Mouse (Mus musculus) forebrain, embryonic 15.5 days (tissue): Measurements from ENCODE around the gene Isx. TPM values are rescaled to one million over a fixed set of nuclear protein-coding genes. Genes with fewer than 3 reads are reported as not detected.
A peak's percentile ranks its signal among the peaks of the same experiment; 100 is the strongest.

Source experiments
- ATAC-seq: fragments of 200-750 bp; cut with Nextera tagmentation; replicated peaks from 2 replicates; pipeline ENCODE4 v1.8.0; 2017; ENCODE audit warnings: mild to moderate bottlenecking, moderate TSS enrichment, moderate library complexity
- H3K27ac ChIP-seq: fragments of 300-500 bp; sonication (generic); replicated peaks from 2 replicates; pipeline ENCODE4 v1.5.1; 2015; ENCODE audit warnings: mild to moderate bottlenecking, inconsistent platforms
- H3K27me3 ChIP-seq: fragments of 300-500 bp; sonication (generic); 2 replicates; pipeline ENCODE4 v1.6.1; 2015; ENCODE audit warnings: inconsistent platforms
- H3K36me3 ChIP-seq: fragments of 300-500 bp; sonication (generic); 2 replicates; pipeline ENCODE4 v1.6.1; 2015; ENCODE audit warnings: mild to moderate bottlenecking, inconsistent platforms
- H3K4me1 ChIP-seq: fragments of 300-500 bp; sonication (generic); 2 replicates; pipeline ENCODE4 v1.6.1; 2015; ENCODE audit warnings: inconsistent platforms
- H3K4me2 ChIP-seq: fragments of 300-500 bp; sonication (generic); replicated peaks from 2 replicates; pipeline ENCODE4 v1.6.1; 2015; ENCODE audit warnings: mild to moderate bottlenecking, inconsistent platforms
- H3K4me3 ChIP-seq: fragments of 300-500 bp; sonication (generic); 2 replicates; pipeline ENCODE4 v1.5.1; 2015; ENCODE audit warnings: mild to moderate bottlenecking, inconsistent platforms
- H3K9ac ChIP-seq: fragments of 300-500 bp; sonication (generic); replicated peaks from 2 replicates; pipeline ENCODE4 v1.6.1; 2015; ENCODE audit warnings: mild to moderate bottlenecking, inconsistent platforms
- H3K9me3 ChIP-seq: fragments of 300-500 bp; sonication (generic); 2 replicates; pipeline ENCODE4 v1.6.1; 2016; ENCODE audit warnings: inconsistent platforms
- WGBS: fragments of 180-500 bp; shearing (Covaris S2); methylation state at CpG from one replicate; pipeline ENCODE4 v1.1.7; 2015; ENCODE audit warnings: mixed read lengths; 5-methylcytosine and 5-hydroxymethylcytosine counted together
- polyA plus RNA-seq: library from polyadenylated mRNA; unstranded; fragments of >200 nt; fragmentation: Nextera tagmentation; extraction: Ambion mirVana; gene quantifications from 2 replicates; pipeline ENCODE4 v1.2.1, GENCODE M21; 2015

Isx gene
- polyA plus RNA-seq, 1 experiment from 2014 or later = not detected

GRCm38 (mm10) chr8:74862598-74862997 is 10.4 kb upstream of the Isx start:
- 58% methylated on average over 2 of the region's 2 CpGs for WGBS
- Histone ChIP-seq H3K9ac (no peak overlapping the region), H3K9me3 (no peaks in the 10 kb centered on the region), H3K4me2 (no peak overlapping the region), H3K4me3 (no peak overlapping the region), H3K27ac (no peak overlapping the region), H3K27me3 (no peaks in the 10 kb centered on the region), H3K36me3 (no peaks in the 10 kb centered on the region), H3K4me1 (peaks cover 3% of the 10 kb centered on the region; the same call in 1 of the 2 replicates)
- no peak for ATAC-seq

GRCm38 (mm10) chr8:74870346-74870949 is 2.5 kb upstream of the Isx start:
- no peak for ATAC-seq
- 84% methylated on average over 4 of the region's 4 CpGs for WGBS
- no peaks in the 10 kb centered on the region for H3K4me1 ChIP-seq

GRCm38 (mm10) chr8:74871686-74872085 is 1.3 kb upstream of the Isx start:
- WGBS = 60% methylated on average over 4 of the region's 4 CpGs
- Histone ChIP-seq H3K9ac (no peak overlapping the region), H3K9me3 (no peaks in the 10 kb centered on the region), H3K36me3 (no peaks in the 10 kb centered on the region), H3K27ac (no peak overlapping the region), H3K4me1 (no peaks in the 10 kb centered on the region), H3K4me3 (no peak overlapping the region), H3K27me3 (no peaks in the 10 kb centered on the region), H3K4me2 (no peak overlapping the region)
- ATAC-seq = no peak

More at GRCm38 (mm10) chr8:74870346-74870949, 2.5 kb upstream of the Isx start:
- Histone ChIP-seq H3K4me3 (no peak overlapping the region), H3K27ac (no peak overlapping the region), H3K9me3 (no peaks in the 10 kb centered on the region), H3K27me3 (no peaks in the 10 kb centered on the region), H3K9ac (no peak overlapping the region), H3K36me3 (no peaks in the 10 kb centered on the region), H3K4me2 (no peak overlapping the region)

DNA sequence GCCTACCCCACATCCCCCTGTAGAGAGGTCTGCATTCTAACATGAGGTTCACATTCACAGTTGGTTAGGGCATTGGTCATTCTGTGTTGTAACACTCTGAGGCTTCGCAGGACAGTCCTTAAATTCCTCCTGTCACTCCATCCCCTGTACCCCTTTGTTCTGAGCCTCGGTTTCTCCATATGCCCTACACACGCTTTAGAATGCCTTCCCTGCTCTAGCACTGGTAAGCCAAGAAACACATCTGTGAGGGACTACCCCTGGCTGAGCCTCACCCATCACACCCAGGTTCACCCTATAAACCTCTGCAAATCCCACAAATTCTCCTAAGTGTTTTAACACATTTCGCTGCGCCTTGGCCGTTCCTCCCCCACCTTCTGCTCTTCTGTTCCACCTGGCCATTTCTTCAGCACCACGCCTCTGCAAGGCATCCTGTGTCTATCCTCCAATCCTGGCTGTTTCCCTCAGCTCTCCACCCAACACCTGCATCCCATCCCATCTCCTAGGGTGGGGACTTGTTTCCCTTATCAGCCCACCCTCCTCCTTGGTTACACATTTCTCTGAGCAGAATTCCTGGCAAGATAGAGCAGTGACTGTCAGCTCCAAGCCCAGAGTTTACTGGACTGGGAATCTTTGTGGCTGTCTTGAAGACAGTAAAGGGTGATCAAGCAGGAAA is 686 bp upstream of the Isx start:
- no peak for ATAC-seq
- H3K9me3 ChIP-seq = no peaks in the 10 kb centered on the region

GRCm38 (mm10) chr8:74874565-74874964 is 1.6 kb downstream of the Isx start:
- 58% methylated on average over 2 of the region's 2 CpGs for WGBS
- H3K36me3 ChIP-seq = no peaks in the 10 kb centered on the region
- no peaks in the 10 kb centered on the region for H3K4me1 ChIP-seq
- no peak for ATAC-seq
- no peak overlapping the region for H3K4me3 ChIP-seq
- no peak overlapping the region for H3K9ac ChIP-seq
- no peaks in the 10 kb centered on the region for H3K27me3 ChIP-seq
- H3K4me2 ChIP-seq = no peak overlapping the region
- H3K27ac ChIP-seq = no peak overlapping the region
- H3K9me3 ChIP-seq = no peaks in the 10 kb centered on the region

More for the DNA sequence above, 686 bp upstream of the Isx start:
- 95% methylated on average over 7 of the region's 7 CpGs for WGBS
- no peaks in the 10 kb centered on the region for H3K27me3 ChIP-seq
- no peak overlapping the region for H3K4me2 ChIP-seq
- no peak overlapping the region for H3K9ac ChIP-seq
- no peaks in the 10 kb centered on the region for H3K36me3 ChIP-seq
- no peak overlapping the region for H3K27ac ChIP-seq
- H3K4me3 ChIP-seq = no peak overlapping the region
- H3K4me1 ChIP-seq = no peaks in the 10 kb centered on the region

DNA sequence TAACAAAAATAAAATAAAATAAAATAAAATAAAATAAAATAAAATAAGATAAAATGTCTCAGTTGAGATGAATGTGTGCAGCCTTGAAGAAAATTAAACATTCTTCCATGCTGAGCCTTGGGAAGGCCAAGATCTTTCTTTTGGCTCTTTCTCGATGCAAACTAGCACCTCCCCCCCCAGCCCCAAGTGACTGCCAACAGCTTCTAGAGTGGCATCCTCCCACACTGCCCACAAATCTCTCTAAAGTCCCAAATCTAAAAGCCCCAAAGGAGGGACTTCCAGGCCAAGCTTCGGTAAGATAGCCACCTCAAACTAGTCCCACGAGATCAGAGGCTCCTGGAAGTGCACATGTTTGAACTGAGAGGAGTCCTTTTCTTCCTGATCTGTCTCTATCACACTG is 5.7 kb downstream of the Isx start:
- Histone ChIP-seq H3K4me2 (no peak overlapping the region), H3K36me3 (no peaks in the 10 kb centered on the region), H3K4me1 (no peaks in the 10 kb centered on the region), H3K9ac (no peak overlapping the region), H3K27me3 (no peaks in the 10 kb centered on the region), H3K4me3 (no peak overlapping the region), H3K9me3 (no peaks in the 10 kb centered on the region), H3K27ac (no peak overlapping the region)
- WGBS = 81% methylated on average over 3 of the region's 3 CpGs
- no peak for ATAC-seq

GRCm38 (mm10) chr8:74888763-74889162 is 15.8 kb downstream of the Isx start:
- Histone ChIP-seq H3K9me3 (no peaks in the 10 kb centered on the region), H3K4me3 (no peak overlapping the region), H3K27me3 (no peaks in the 10 kb centered on the region), H3K36me3 (no peaks in the 10 kb centered on the region), H3K4me2 (no peak overlapping the region), H3K9ac (no peak overlapping the region), H3K4me1 (no peaks in the 10 kb centered on the region; the same call in 1 of the 2 replicates), H3K27ac (peak overlapping the region; percentile 60)
- WGBS = 53% methylated on average over 1 of the region's 1 CpGs
- peak; percentile 87 for ATAC-seq

DNA sequence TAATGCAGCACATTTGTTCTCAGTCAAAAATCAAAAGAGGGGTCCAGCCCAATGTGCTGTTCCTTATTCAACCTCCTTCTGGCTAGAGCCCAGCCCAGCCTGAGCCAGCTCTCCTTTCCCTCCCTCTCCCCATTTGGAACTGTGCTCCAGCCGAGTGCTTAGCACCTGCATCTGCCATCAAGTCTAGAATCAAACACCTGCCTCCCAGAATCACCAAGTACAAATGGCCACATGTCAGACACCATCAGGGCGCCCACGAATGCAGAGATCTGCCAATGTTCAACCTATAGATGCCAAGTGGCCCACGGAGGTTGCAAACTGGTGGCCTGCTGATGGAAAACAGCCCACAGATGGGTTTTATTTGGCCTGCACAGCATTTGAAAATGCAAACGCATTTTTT is 18.1 kb downstream of the Isx start:
- Histone ChIP-seq H3K36me3 (no peaks in the 10 kb centered on the region), H3K4me3 (no peak overlapping the region), H3K4me2 (no peak overlapping the region), H3K27ac (peak overlapping the region; percentile 58), H3K9me3 (no peaks in the 10 kb centered on the region), H3K27me3 (no peaks in the 10 kb centered on the region), H3K9ac (no peak overlapping the region), H3K4me1 (no peaks in the 10 kb centered on the region; the same call in 1 of the 2 replicates)
- ATAC-seq = peak; percentile 71
- WGBS = 57% methylated on average over 5 of the region's 5 CpGs

- Histone ChIP-seq H3K27ac (no peak overlapping the region), H3K9ac (no peak overlapping the region), H3K9me3 (no peaks in the 10 kb centered on the region), H3K4me3 (no peak overlapping the region), H3K36me3 (no peaks in the 10 kb centered on the region), H3K4me2 (no peak overlapping the region), H3K27me3 (no peaks in the 10 kb centered on the region), H3K4me1 (0 out of 2 replicates have a peak, but pooled peaks cover 3% of the 10 kb centered on the region)
- WGBS = 94% methylated on average over 1 of the region's 1 CpGs
- ATAC-seq = no peak
Measured at GRCm38 (mm10) chr8:74896302-74896701, 23.3 kb downstream of the Isx start.

DNA sequence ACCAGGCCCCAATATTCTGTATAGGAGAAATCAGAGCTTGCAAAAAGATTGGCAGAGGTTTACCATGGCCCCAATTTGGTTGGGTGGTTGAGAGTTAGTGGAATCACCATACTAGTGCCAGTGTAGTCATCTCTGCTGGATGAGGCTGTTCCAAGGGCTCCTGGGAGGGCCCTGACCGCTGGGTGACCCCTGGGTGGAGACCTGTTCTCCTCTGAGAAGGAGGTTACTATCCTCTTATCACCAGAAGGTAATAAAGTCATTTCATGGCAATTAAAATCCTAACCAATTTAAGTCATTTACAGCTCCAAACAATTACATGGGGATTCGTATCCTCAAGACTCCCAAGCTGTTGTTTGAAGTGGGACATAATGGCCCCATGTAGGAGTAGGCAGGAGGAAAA is 24.3 kb downstream of the Isx start:
- no peak for ATAC-seq

DNA sequence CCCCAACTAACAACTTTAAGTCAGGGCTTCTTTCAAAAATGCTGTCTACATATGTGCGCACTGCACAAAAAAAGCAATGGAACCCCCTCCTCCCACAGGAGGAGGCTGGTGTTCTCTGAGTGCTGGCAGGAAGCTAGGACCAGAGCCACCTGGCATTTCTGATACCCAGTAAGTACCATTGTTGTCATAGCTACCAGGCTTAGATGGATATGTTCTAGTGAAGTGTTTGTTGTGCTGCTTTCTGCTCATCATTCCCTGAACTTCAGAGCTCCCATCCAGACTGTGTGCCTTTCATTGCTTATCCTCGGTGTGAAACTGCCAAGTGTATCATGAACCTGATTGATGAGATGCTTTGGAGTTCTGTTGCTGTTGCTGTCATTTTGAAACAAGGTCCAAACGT is 26.8 kb downstream of the Isx start:
- H3K27ac ChIP-seq = no peak overlapping the region
- no peak overlapping the region for H3K4me2 ChIP-seq
- no peaks in the 10 kb centered on the region for H3K27me3 ChIP-seq
- H3K36me3 ChIP-seq = no peaks in the 10 kb centered on the region
- H3K4me3 ChIP-seq = no peak overlapping the region
- 0 out of 2 replicates have a peak, but pooled peaks cover 3% of the 10 kb centered on the region for H3K4me1 ChIP-seq
- 65% methylated on average over 3 of the region's 3 CpGs for WGBS
- no peaks in the 10 kb centered on the region for H3K9me3 ChIP-seq
- ATAC-seq = no peak
- H3K9ac ChIP-seq = no peak overlapping the region

More for the DNA sequence above, 24.3 kb downstream of the Isx start:
- Histone ChIP-seq H3K4me3 (no peak overlapping the region), H3K4me1 (0 out of 2 replicates have a peak, but pooled peaks cover 3% of the 10 kb centered on the region), H3K9ac (no peak overlapping the region), H3K36me3 (no peaks in the 10 kb centered on the region), H3K4me2 (no peak overlapping the region), H3K9me3 (no peaks in the 10 kb centered on the region), H3K27ac (no peak overlapping the region), H3K27me3 (no peaks in the 10 kb centered on the region)
- WGBS = 49% methylated on average over 2 of the region's 2 CpGs

- Histone ChIP-seq H3K4me2 (no peak overlapping the region), H3K4me3 (no peak overlapping the region), H3K4me1 (peaks cover 10% of the 10 kb centered on the region), H3K27me3 (no peaks in the 10 kb centered on the region), H3K36me3 (no peaks in the 10 kb centered on the region), H3K9me3 (no peaks in the 10 kb centered on the region), H3K27ac (no peak overlapping the region), H3K9ac (no peak overlapping the region)
- 91% methylated on average over 1 of the region's 1 CpGs for WGBS
- no peak for ATAC-seq
Measured at GRCm38 (mm10) chr8:74901765-74902164, 28.8 kb downstream of the Isx start.
